Mouse (Mus musculus) midbrain, postnatal 0 days (tissue): ENCODE measurements around the gene Apoa5. TPM values are rescaled to one million over a fixed set of nuclear protein-coding genes. Genes with fewer than 3 reads are reported as not detected.

ENCODE experiments used
- ATAC-seq: fragments of 200-750 bp; cut with Nextera tagmentation; 2 replicates; pipeline ENCODE4 v1.8.0; 2017; ENCODE audit warnings: moderate number of reproducible peaks, mild to moderate bottlenecking, moderate TSS enrichment, moderate library complexity; ENCODE audit not compliant: low FRiP score
- DNase-seq: peaks from one replicate; pipeline ENCODE4 v3.0.0-alpha.2; 2015; ENCODE audit warnings: low spot score
- H3K27ac ChIP-seq: fragments of 300-500 bp; sonication (generic); 2 replicates; pipeline ENCODE4 v1.5.1; 2014; ENCODE audit warnings: low read depth, mild to moderate bottlenecking, low read length, mixed read lengths
- H3K27me3 ChIP-seq: fragments of 300-500 bp; sonication (generic); 2 replicates; pipeline ENCODE4 v1.6.1; 2014; ENCODE audit warnings: low read length, control low read depth, mixed read lengths; ENCODE audit not compliant: insufficient read depth
- H3K36me3 ChIP-seq: fragments of 300-500 bp; sonication (generic); 2 replicates; pipeline ENCODE4 v1.6.1; 2014; ENCODE audit warnings: low read length, control low read depth, mixed read lengths; ENCODE audit not compliant: insufficient read depth
- H3K4me1 ChIP-seq: fragments of 300-500 bp; sonication (generic); 2 replicates; pipeline ENCODE4 v1.6.1; 2014; ENCODE audit warnings: mild to moderate bottlenecking, control low read depth, antibody characterized with exemption, low read length, mixed read lengths; ENCODE audit not compliant: insufficient read depth
- H3K4me2 ChIP-seq: fragments of 300-500 bp; sonication (generic); 2 replicates; pipeline ENCODE4 v1.6.1; 2014; ENCODE audit warnings: low read depth, mild to moderate bottlenecking, low read length, mixed read lengths; ENCODE audit not compliant: poor library complexity, severe bottlenecking
- H3K4me3 ChIP-seq: fragments of 300-500 bp; sonication (generic); 2 replicates; pipeline ENCODE4 v1.5.1; 2014; ENCODE audit warnings: low read depth, mild to moderate bottlenecking, low read length, moderate library complexity
- H3K9ac ChIP-seq: fragments of 300-500 bp; sonication (generic); replicated peaks from 2 replicates; pipeline ENCODE4 v1.6.1; 2014; ENCODE audit warnings: mild to moderate bottlenecking, low read length, moderate library complexity, mixed read lengths; ENCODE audit not compliant: poor library complexity, severe bottlenecking
- H3K9me3 ChIP-seq: fragments of 300-500 bp; sonication (generic); 2 replicates; pipeline ENCODE4 v1.6.1; 2016; ENCODE audit warnings: low read length, control low read depth
- CTCF ChIP-seq: IDR thresholded peaks from 2 replicates; pipeline ENCODE4 v1.5.1; 2016; ENCODE audit warnings: antibody characterized with exemption, mild to moderate bottlenecking
- WGBS: fragments of 180-500 bp; shearing (Covaris S2); extraction: QIAGEN DNeasy Blood & Tissue Kit; methylation state at CpG from one replicate; pipeline ENCODE4 v1.1.7; 2014; 5-methylcytosine and 5-hydroxymethylcytosine counted together
- polyA plus RNA-seq: library from polyadenylated mRNA; unstranded; fragments of >200 nt; fragmentation: Nextera tagmentation; extraction: Ambion mirVana; gene quantifications from 2 replicates; pipeline ENCODE4 v1.2.1, GENCODE M21; 2015
- total RNA-seq: library from RNA; depleted of rRNA; stranded (reverse); fragments of >200 nt; gene quantifications from 2 replicates; pipeline ENCODE4 v1.2.3, GENCODE M21; 2014

Apoa5 gene
- total and polyA plus RNA-seq, 2 experiments from 2014 or later: not detected

GRCm38 (mm10) chr9:46256658-46257385 lies 11.6 kb upstream of the Apoa5 start:
- H3K4me3 ChIP-seq: no peak overlapping the region
- no peaks in the 10 kb centered on the region for H3K4me1 ChIP-seq
- H3K36me3 ChIP-seq: no peaks in the 10 kb centered on the region
- H3K27me3 ChIP-seq: peaks cover 6% of the 10 kb centered on the region
- TF ChIP-seq CTCF: no peak
- H3K9me3 ChIP-seq: no peaks in the 10 kb centered on the region
- H3K9ac ChIP-seq: no peak overlapping the region
- 88% methylated on average over 10 of the region's 10 CpGs for WGBS
- H3K4me2 ChIP-seq: no peak overlapping the region
- H3K27ac ChIP-seq: no peak overlapping the region
- ATAC-seq (no peak), DNase-seq (no peak)

- H3K4me3 ChIP-seq: no peak overlapping the region
- no peak for DNase-seq
Observed at GRCm38 (mm10) chr9:46257546-46257945, 10.9 kb upstream of the Apoa5 start.

GRCm38 (mm10) chr9:46259111-46259510 lies 9.3 kb upstream of the Apoa5 start:
- no peak for ATAC-seq
- Histone ChIP-seq H3K4me3 (no peak overlapping the region), H3K9me3 (no peaks in the 10 kb centered on the region), H3K4me2 (no peak overlapping the region), H3K9ac (no peak overlapping the region), H3K27me3 (peaks cover 6% of the 10 kb centered on the region; the same call in 1 of the 2 replicates), H3K36me3 (no peaks in the 10 kb centered on the region), H3K4me1 (no peaks in the 10 kb centered on the region), H3K27ac (no peak overlapping the region)
- no peak for DNase-seq
- TF ChIP-seq CTCF: no peak
- 88% methylated on average over 6 of the region's 6 CpGs for WGBS

More at GRCm38 (mm10) chr9:46257546-46257945, 10.9 kb upstream of the Apoa5 start:
- WGBS: 82% methylated on average over 3 of the region's 3 CpGs
- Histone ChIP-seq H3K4me2 (no peak overlapping the region), H3K27me3 (peaks cover 6% of the 10 kb centered on the region), H3K36me3 (no peaks in the 10 kb centered on the region), H3K4me1 (no peaks in the 10 kb centered on the region), H3K9me3 (no peaks in the 10 kb centered on the region), H3K9ac (no peak overlapping the region), H3K27ac (no peak overlapping the region)
- no peak for TF ChIP-seq CTCF
- no peak for ATAC-seq

- ATAC-seq: no peak
- WGBS: 89% methylated on average over 7 of the region's 7 CpGs
- no peaks in the 10 kb centered on the region for H3K4me1 ChIP-seq
Observed at GRCm38 (mm10) chr9:46261131-46261530, 7.3 kb upstream of the Apoa5 start.

GRCm38 (mm10) chr9:46269125-46269524 lies 692 bp downstream of the Apoa5 start:
- DNase-seq (no peak), ATAC-seq (no peak)
- TF ChIP-seq CTCF: no peak
- Histone ChIP-seq H3K4me1 (no peaks in the 10 kb centered on the region), H3K4me3 (no peak overlapping the region), H3K27me3 (peaks cover 18% of the 10 kb centered on the region; the same call in 1 of the 2 replicates), H3K9ac (no peak overlapping the region), H3K36me3 (no peaks in the 10 kb centered on the region), H3K4me2 (no peak overlapping the region), H3K9me3 (no peaks in the 10 kb centered on the region), H3K27ac (no peak overlapping the region)
- WGBS: 92% methylated on average over 5 of the region's 5 CpGs

More at GRCm38 (mm10) chr9:46261131-46261530, 7.3 kb upstream of the Apoa5 start:
- H3K9me3 ChIP-seq: no peaks in the 10 kb centered on the region
- no peak for TF ChIP-seq CTCF
- no peak overlapping the region for H3K9ac ChIP-seq
- no peak overlapping the region for H3K4me2 ChIP-seq
- no peak overlapping the region for H3K4me3 ChIP-seq
- H3K27ac ChIP-seq: no peak overlapping the region
- no peak for DNase-seq
- no peaks in the 10 kb centered on the region for H3K36me3 ChIP-seq
- peaks cover 6% of the 10 kb centered on the region; the same call in 1 of the 2 replicates for H3K27me3 ChIP-seq

GRCm38 (mm10) chr9:46270782-46271181 lies 2.3 kb downstream of the Apoa5 start:
- TF ChIP-seq CTCF: no peak
- Histone ChIP-seq H3K27me3 (peaks cover 18% of the 10 kb centered on the region; the same call in 1 of the 2 replicates), H3K9ac (no peak overlapping the region), H3K9me3 (no peaks in the 10 kb centered on the region), H3K4me1 (no peaks in the 10 kb centered on the region), H3K36me3 (peaks cover 9% of the 10 kb centered on the region), H3K4me3 (no peak overlapping the region), H3K27ac (no peak overlapping the region), H3K4me2 (no peak overlapping the region)
- WGBS: 93% methylated on average over 4 of the region's 4 CpGs
- DNase-seq (no peak), ATAC-seq (no peak)
